Mouse (Mus musculus): Measurements from ENCODE around the gene Lcp2.
A peak's percentile ranks its signal among the peaks of the same experiment; 100 is the strongest.

The Lcp2 gene

GRCm38 (mm10) chr11:34046767-34047541 lies at the start of gene Lcp2:
Gene Lcp2, plus strand, starts transcription at chr11:34046920.
- DNase-seq: no peak

- no peak for DNase-seq
Measured at GRCm38 (mm10) chr11:33998244-33998643, 48.5 kb upstream of the Lcp2 start.

GRCm38 (mm10) chr11:34000416-34000815 lies 46.3 kb upstream of the Lcp2 start:
- no peak for DNase-seq

DNA sequence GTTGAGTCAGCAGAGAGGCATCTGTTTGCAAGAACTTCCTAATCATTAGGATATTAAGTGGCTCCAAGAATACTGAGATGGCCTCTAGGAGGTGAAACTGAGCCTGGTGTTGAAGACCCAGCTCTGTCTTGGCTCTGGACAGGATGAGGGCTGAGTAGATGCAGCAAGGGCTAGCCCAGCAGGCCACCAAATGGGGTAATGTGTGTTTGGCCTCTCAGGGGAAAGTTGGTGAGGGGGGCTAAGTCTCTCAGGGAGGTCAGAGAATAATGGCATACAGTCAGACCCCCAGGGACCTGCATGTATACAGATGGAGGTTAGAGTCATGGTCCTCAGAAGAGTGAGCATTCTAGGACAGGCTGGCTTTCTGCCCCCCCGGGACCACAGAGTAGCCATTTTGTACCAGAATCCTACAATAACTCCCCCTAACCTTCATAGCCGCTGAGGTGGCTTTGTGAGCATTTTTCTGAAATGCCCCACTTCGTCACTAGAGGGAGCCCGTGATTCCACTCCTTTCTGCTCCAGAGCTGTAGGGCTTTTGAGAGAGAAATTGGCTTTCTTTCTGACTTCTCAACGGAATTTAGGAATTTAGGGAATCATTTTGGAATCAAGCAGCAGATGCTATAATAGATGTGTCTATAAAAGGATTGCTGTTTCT lies 44.7 kb upstream of the Lcp2 start:
- peak; percentile 72 for DNase-seq

DNA sequence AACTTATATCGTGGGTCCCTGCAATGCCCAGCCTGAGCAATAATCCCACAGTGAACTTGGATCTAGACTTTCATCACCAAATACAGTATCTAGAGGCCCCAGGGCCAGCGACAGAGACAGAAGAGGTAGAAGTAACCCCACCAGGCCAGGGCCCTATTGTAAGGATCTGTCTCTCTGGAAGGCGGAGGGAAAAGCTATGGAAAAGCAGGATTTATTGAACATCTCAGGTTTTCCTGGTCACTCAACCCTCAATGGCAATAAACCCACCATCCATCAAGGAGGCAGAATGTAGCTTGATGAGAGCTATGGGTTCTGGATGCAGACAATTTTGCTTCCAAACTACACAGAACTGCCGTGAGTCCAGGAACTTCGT lies 44.1 kb upstream of the Lcp2 start:
- no peak for DNase-seq

- DNase-seq: no peak
Measured at GRCm38 (mm10) chr11:34007616-34008015, 39.1 kb upstream of the Lcp2 start.

DNA sequence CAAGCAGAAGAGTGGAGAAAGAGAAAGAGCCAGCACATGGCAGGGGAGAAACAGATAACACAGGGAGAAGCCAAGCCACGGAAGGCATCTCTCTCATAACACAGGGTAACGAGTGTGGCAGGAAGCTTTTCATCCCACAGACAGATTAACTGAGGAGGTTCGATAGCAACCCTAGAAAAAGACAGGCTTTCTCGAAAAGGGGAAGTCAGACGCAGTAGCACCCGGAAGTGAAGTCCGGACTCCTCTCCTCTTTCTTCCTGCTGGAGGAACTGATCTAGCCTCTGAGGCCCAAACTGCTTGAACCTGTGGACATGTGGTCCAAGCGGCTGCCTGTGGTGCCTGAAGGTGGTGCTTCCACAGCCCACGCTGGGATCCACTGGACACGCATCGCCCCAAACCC lies 38.5 kb upstream of the Lcp2 start:
- DNase-seq: no peak

DNA sequence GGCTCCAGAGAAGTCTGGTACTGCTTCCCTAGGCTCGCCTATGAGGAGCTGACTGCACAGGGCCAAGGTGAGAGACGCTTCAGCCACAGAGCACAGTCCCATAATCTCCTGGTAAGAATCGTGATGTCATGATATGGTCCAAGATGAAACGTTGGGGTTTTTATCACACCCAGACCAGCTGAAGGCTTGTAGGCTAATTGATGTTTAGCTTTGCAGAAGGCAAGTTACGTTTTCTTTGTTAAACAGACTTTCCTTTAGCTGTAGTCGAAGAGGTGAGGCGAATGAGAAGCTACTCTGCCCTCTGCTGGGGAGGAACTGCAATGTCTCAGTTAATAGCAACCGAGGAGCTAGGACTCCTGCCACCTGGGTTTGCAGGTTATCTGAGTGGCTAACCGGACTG lies 38.0 kb upstream of the Lcp2 start:
- peak; percentile 72 for DNase-seq

- no peak for DNase-seq
Measured at GRCm38 (mm10) chr11:34009316-34010087, 37.2 kb upstream of the Lcp2 start.

- DNase-seq: no peak
Measured at GRCm38 (mm10) chr11:34010133-34010858, 36.4 kb upstream of the Lcp2 start.

DNA sequence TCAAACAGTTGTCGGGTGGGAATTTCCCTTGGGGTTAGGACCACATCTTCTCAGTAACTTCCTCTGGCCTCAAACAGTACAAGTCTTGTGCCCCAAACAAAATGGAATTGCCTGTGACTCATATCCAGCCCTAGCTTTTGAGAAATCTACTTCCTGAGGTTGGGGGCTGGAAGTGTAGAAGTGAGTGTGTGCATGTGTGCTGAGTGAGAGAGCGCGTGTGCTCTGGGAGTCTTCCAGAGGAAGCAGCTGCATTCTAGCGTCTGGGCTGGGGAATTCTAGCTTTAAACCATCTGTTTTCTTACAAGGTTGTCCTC lies 35.9 kb upstream of the Lcp2 start:
- DNase-seq: peak; percentile 62

- DNase-seq: no peak
Measured at GRCm38 (mm10) chr11:34012007-34012652, 34.6 kb upstream of the Lcp2 start.

- no peak for DNase-seq
Measured at GRCm38 (mm10) chr11:34025091-34025490, 21.6 kb upstream of the Lcp2 start.

GRCm38 (mm10) chr11:34029658-34030057 lies 17.1 kb upstream of the Lcp2 start:
- DNase-seq: no peak

DNA sequence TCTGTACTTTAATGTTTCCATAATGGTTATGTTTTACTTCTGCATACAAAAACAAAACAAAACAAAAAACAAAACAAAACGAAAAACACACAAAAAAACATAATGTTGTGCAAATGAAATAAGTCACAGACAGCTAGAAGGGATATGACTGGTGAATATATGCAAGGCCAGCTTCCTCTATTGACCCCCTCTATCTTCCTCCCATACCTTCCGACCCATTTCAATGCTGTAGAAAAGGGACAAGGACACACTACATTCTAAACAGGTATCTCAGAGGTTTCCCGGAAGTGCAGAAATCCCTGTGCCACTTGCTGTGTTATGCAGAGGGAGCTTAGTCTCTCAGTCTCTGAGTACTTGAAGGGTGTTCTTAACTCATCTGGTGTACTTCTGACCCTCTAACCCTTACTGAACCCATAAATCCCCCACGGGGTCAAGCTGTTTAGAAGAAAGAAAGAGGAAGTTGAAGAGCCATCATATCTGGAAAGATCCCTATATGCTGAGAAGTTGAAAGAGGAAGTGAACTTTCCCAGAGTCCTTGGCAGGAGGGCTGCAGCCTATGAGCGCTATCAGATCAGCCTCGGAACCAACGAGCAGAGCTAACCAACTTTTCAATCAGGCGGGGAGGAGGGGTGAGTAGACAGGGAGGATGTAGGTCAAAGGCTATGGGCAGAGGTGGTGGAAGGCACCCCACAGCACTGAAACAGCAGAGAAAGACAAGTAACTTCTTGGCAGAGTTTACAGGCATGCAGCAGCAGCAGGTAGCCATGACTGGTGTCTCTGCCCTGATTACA lies 15.5 kb upstream of the Lcp2 start:
- peak; percentile 18 for DNase-seq

GRCm38 (mm10) chr11:34034008-34034505 lies 12.7 kb upstream of the Lcp2 start:
- DNase-seq: no peak

DNA sequence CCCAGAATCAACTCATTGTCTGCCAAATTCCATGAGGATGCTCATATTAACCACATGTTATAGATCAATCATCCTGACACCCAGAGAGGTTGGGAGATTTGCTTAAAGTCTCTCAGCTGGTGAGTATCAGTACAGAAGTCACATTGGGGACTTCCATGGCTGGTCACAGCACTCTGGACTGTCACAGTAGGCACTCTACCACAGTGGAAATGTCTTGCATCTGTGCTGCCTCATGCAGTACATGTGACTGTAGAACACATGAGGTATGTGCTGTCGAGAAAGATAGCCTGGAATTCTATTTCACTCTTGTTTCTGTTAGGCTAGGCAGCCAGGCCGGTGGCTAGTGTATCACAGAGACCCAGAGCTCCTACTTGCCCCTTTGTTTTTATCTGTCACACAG lies 11.9 kb upstream of the Lcp2 start:
- no peak for DNase-seq

- DNase-seq: no peak
Measured at GRCm38 (mm10) chr11:34035909-34036658, 10.6 kb upstream of the Lcp2 start.

GRCm38 (mm10) chr11:34040061-34040460 lies 6.7 kb upstream of the Lcp2 start:
- no peak for DNase-seq

DNA sequence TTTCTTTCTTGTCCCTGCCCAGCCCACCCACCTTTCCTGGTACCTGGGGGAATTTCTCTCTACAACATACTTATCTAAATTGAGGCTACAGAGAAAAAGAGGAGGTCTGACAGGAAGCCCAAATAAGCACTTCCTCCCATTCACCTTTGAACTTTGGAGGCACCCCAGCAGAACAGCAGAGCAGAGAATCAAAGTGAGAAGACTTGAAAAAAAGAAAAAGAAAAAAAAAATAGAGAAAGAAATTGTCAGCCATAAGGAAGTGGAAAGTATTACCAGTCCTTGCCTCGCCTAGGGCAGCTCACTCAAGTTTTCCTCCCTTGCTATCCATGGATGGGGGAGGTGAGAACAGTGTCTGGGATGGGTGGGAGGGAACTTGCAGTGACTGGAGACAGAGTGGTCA lies 3.9 kb upstream of the Lcp2 start:
- no peak for DNase-seq

GRCm38 (mm10) chr11:34047542-34047937 lies 820 bp downstream of the Lcp2 start:
- no peak for DNase-seq
